Mouse (Mus musculus) right cerebral cortex, postnatal 14 days (tissue): ENCODE data around the gene Mmp20.

Experiments used
- DNase-seq: peaks from one replicate; pipeline ENCODE4 v3.0.0; 2022

The Mmp20 gene

DNA sequence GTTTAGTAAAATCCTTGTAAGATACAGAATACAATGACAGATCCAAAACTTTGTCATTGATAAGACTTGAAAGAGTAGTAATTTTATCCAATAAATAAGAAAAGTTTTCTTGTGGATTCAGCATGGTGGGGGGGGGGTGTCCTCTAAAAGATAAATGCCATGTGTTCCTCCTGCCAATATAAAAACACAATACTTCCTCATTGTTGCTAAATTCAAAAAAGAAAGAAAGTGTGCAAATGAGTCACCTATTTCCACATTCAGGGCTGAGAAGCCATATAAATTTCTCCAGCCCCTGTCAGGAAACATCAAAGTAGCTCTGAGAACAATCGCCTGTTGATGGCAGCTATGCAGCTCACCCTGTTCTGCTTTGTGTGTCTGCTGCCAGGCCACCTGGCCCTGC is 63.8 kb downstream of the Mmp20 start, which contains the start of gene Mmp7:
TSS of gene Mmp7 (plus strand) at position 301 of the 400 bp plus-strand sequence.
- DNase-seq: no peak

DNA sequence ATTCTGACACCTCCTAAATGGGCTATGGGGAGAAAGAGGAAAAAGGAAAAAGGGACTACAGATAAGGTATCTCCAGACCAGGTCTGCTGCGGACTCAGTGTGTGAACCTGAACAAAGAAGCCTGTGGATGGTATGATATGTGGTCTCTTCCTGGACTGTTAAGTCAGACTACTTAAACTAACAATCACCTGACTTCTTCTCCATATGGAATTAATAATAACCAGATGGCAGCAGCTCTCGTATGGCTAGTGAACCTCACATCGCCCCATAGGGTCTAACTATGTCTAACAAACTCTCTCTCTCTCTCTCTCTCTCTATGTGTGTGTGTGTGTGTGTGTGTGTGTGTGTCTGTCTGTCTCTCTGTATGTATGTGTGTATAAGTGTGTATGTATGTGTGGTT is 65.9 kb downstream of the Mmp20 start:
- DNase-seq: no peak

DNA sequence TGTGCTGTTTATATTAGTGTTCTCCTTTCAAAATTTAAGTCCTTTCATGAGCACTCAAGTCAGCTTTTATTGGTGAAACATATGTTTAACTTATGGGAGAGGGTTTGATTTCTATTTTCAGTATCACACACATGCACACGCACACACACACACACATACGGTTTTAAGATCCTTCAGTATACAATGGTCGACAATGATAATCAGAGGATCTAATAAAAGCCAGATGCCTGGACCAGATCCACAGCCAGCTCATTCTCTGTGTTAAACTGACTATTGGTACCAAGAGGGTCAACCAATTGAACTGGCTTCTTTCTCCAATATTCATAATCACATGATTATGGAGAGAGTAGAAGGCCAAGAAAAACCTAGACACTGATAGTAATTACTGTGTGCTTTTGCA is 67.6 kb downstream of the Mmp20 start:
- DNase-seq: no peak

DNA sequence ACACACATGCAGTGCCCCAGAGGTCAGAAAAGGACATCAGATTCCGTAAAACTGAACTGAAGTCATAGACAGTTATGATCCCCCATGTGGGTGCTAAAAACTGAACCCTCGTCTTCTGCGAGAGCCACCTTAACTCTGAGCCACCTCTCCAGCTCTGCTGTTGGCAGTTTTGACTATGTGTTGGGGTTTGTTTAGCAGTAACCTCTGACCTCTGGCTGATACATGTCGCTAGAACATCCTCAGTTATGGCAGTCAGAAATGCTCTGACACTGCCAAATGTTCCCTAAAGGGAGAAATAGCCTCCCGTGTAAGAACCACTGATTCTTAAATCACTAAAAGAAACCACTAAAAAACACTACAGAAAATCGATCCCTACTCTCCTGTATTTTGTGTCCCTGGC is 80.7 kb downstream of the Mmp20 start:
- DNase-seq: no peak

DNA sequence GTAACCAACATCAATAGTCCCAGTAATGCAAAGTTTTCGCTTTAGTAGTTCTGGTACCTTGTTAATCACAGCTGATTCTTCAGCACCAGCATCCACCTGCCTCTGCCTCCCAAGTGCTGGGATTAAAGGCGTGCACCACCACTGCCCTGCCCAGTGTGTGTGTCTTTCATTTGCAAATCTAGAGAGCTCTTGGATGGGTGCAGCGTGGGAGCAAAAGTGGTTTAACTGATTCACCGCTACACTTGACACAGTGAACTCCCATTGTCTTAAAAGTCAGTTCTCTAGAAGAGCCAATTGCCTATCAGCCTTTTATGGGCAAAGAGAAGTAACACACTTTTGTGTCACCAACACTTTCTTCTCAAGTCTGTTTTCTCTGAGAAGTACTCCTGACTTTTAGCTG is 83.2 kb downstream of the Mmp20 start:
- DNase-seq: no peak

DNA sequence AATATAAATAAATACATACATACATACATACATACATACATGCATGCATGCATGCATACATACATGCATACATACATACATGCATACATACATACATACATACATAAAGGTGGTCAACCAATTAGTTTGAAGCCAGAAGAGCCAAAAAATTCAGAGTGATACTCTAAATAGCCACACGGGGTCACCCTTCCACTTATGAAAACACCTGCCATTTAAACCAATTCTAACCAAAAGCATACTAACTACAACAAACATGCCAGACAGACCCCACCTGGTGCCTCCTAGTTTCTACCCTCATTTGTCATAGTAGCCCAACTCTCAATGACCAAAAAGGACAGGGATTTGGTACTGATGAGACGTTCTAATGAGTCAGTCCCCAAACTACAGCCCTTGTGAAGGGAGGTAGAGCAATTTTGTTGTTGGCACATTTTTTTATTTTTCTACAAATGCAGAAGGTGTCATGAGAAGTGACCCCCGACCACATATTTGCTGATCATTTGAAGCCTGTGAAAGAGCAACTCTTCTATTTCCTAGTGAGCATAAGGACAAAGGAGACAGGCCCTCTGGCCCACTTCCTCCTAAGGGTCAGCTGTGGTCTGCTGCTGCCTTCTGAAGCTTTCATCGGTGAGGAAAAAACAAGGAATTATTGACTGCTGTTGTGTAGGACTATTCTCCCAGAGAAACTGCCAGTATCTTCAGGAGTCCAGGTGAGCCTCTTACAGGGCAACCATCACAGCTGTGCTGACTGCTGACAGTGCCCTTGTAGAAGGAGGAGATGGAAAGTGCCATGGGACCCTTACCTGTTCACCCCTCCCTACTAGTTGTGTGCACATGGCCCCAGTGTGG is 86.3 kb downstream of the Mmp20 start:
- DNase-seq: no peak

DNA sequence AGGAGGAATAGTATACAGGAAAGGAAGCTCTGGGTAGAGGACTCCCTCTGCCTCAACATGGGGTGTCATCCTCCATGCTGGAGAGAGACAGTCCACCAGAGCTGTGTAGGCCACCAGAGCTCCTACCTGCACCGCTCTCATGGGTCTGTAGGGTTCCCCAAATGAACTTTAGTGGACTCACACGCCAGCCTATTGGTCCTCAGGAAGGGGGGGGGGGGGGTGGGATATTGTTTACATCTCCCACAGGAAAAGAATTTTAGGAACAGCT is 86.8 kb downstream of the Mmp20 start:
- no peak for DNase-seq

DNA sequence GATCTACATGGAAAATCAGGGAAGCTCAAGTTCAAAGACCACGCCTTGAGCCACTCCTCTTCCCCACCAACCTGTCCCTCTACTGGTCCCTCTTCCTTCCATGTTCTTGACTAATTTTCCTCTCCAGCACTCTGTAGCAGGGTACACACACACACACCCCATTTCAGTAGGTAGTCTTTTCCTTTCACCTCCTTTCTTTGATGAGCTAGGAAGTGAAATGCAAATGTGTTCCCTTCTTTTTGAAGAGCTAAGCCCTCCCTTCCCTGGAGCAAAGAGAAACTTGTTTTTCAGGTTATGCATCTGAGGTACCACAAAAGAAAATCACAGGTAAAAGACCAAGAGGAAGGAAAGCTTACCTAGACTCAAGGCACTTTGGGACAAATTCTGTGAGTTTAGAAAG is 93.5 kb downstream of the Mmp20 start:
- DNase-seq: no peak
